Mouse (Mus musculus) CH12.LX (cell line): ENCODE results near the gene Hip1. TPM values are rescaled to one million over a fixed set of nuclear protein-coding genes. Genes with fewer than 3 reads are reported as not detected.

Experiments
- DNase-seq: peaks from one replicate; pipeline ENCODE4 v3.0.0-alpha.2; 2013; ENCODE audit errors: extremely low read depth
- H3K27ac ChIP-seq: 2 replicates; pipeline ENCODE4 v1.5.1; 2012; ENCODE audit warnings: low read depth, mild to moderate bottlenecking, control low read depth, moderate library complexity; ENCODE audit not compliant: insufficient read depth
- H3K27me3 ChIP-seq: replicated peaks from 2 replicates; pipeline ENCODE3; 2012; ENCODE audit warnings: inconsistent platforms
- H3K36me3 ChIP-seq, 2 experiments: replicated peaks in 1 of 2; 2 replicates each; pipeline versions ENCODE3 to v1.6.1; 2012; ENCODE audit warnings: inconsistent platforms in 1 of 2, low read length in 1 of 2, mild to moderate bottlenecking in 1 of 2, mixed read lengths in 1 of 2, moderate library complexity in 1 of 2; ENCODE audit not compliant: control insufficient read depth in 1 of 2, insufficient read depth in 1 of 2
- H3K4me1 ChIP-seq, 2 experiments: 2 replicates each; pipeline ENCODE4 v1.6.1; 2012; ENCODE audit warnings: inconsistent platforms in 1 of 2, moderate library complexity in 1 of 2; ENCODE audit not compliant: insufficient read depth in 2 of 2, control insufficient read depth in 1 of 2
- H3K4me2 ChIP-seq: 2 replicates; pipeline ENCODE4 v1.6.1; 2012; ENCODE audit warnings: low read depth, mild to moderate bottlenecking, control low read depth; ENCODE audit not compliant: poor library complexity, insufficient read depth, severe bottlenecking
- H3K4me3 ChIP-seq, 3 experiments: fragments of 150-350 bp in 1 of 3; sonication (generic) in 1 of 3; replicated peaks in 1 of 3; 2 replicates each; pipeline versions ENCODE3 to v1.5.1; 2011 to 2012; ENCODE audit warnings: low read depth in 2 of 3, low read length in 2 of 3, mild to moderate bottlenecking in 2 of 3, moderate library complexity in 2 of 3, control low read depth in 1 of 3, improper control_type of control experiment in 1 of 3, inconsistent platforms in 1 of 3, mixed read lengths in 1 of 3; ENCODE audit not compliant: poor library complexity in 1 of 3
- H3K79me2 ChIP-seq: replicated peaks from 2 replicates; pipeline ENCODE4 v1.6.1; 2012; ENCODE audit warnings: mild to moderate bottlenecking, moderate library complexity; ENCODE audit not compliant: control insufficient read depth, poor library complexity, insufficient read depth, severe bottlenecking; ENCODE audit errors: extremely low read depth
- H3K9ac ChIP-seq: 2 replicates; pipeline ENCODE4 v1.6.1; 2012; ENCODE audit warnings: low read depth, mild to moderate bottlenecking, control low read depth, moderate library complexity; ENCODE audit not compliant: insufficient read depth
- H3K9me3 ChIP-seq: replicated peaks from 2 replicates; pipeline ENCODE3; 2012; ENCODE audit warnings: low read length, inconsistent platforms, mixed read lengths
- CHD1 ChIP-seq: IDR thresholded peaks from 2 replicates; pipeline ENCODE4 v1.6.1; 2012; ENCODE audit warnings: low read depth, low read length, improper control_type of control experiment, inconsistent platforms
- CTCF ChIP-seq, 2 experiments: IDR thresholded peaks in 1 of 2; conservative IDR thresholded peaks in 1 of 2; 2 replicates each; pipeline ENCODE4 v1.5.1; 2011 to 2012; ENCODE audit warnings: low read depth in 2 of 2, low read length in 2 of 2, improper control_type of control experiment in 1 of 2, inconsistent platforms in 1 of 2, mild to moderate bottlenecking in 1 of 2, moderate library complexity in 1 of 2
- E2F4 ChIP-seq: IDR thresholded peaks from 2 replicates; pipeline ENCODE4 v1.6.1; 2011; ENCODE audit warnings: low read depth, low read length, improper control_type of control experiment; ENCODE audit not compliant: insufficient replicate concordance
- EP300 ChIP-seq: IDR thresholded peaks from 2 replicates; pipeline ENCODE4 v1.6.1; 2011; ENCODE audit warnings: low read length, improper control_type of control experiment
- ETS1 ChIP-seq: conservative IDR thresholded peaks from 2 replicates; pipeline ENCODE4 v1.6.1; 2012; ENCODE audit warnings: low read depth, mild to moderate bottlenecking, inconsistent platforms, low read length, improper control_type of control experiment, moderate library complexity
- GABPA ChIP-seq: IDR thresholded peaks from 2 replicates; pipeline ENCODE4 v1.6.1; 2012; ENCODE audit warnings: low read depth, low read length, improper control_type of control experiment, inconsistent platforms; ENCODE audit not compliant: insufficient replicate concordance
- IRF4 ChIP-seq: IDR thresholded peaks from 2 replicates; pipeline ENCODE4 v1.6.1; 2014; ENCODE audit warnings: low read depth, mild to moderate bottlenecking, inconsistent platforms, low read length, improper control_type of control experiment
- MAFK ChIP-seq: IDR thresholded peaks from 2 replicates; pipeline ENCODE4 v1.6.1; 2011; ENCODE audit warnings: low read length, improper control_type of control experiment; ENCODE audit not compliant: insufficient replicate concordance
- MAZ ChIP-seq: IDR thresholded peaks from 2 replicates; pipeline ENCODE4 v1.6.1; 2012; ENCODE audit warnings: low read depth, mild to moderate bottlenecking, inconsistent platforms, low read length, improper control_type of control experiment, moderate library complexity
- MEF2A ChIP-seq: IDR thresholded peaks from 2 replicates; pipeline ENCODE4 v1.6.1; 2014; ENCODE audit warnings: low read depth, mild to moderate bottlenecking, inconsistent platforms, low read length, improper control_type of control experiment, borderline replicate concordance
- MYC ChIP-seq: IDR thresholded peaks from 2 replicates; pipeline ENCODE4 v1.6.1; 2011; ENCODE audit warnings: low read depth, mild to moderate bottlenecking, improper control_type of control experiment, low read length
- NELFE ChIP-seq: IDR thresholded peaks from 2 replicates; pipeline ENCODE4 v1.6.1; 2011; ENCODE audit warnings: low read depth, low read length, improper control_type of control experiment
- POLR2A ChIP-seq: IDR thresholded peaks from 2 replicates; pipeline ENCODE4 v1.6.1; 2011; ENCODE audit warnings: low read depth, mild to moderate bottlenecking, improper control_type of control experiment, low read length
- POLR2AphosphoS2 ChIP-seq: IDR thresholded peaks from 2 replicates; pipeline ENCODE4 v1.6.1; 2011; ENCODE audit warnings: low read depth, low read length, improper control_type of control experiment
- RAD21 ChIP-seq: IDR thresholded peaks from 2 replicates; pipeline ENCODE4 v1.6.1; 2011; ENCODE audit warnings: low read depth, mild to moderate bottlenecking, low read length, improper control_type of control experiment, moderate library complexity
- RCOR1 ChIP-seq: conservative IDR thresholded peaks from 2 replicates; pipeline ENCODE4 v1.6.1; 2012; ENCODE audit warnings: low read depth, mild to moderate bottlenecking, inconsistent platforms, low read length, improper control_type of control experiment
- SIN3A ChIP-seq: IDR thresholded peaks from 2 replicates; pipeline ENCODE4 v1.6.1; 2012; ENCODE audit warnings: low read length, improper control_type of control experiment, inconsistent platforms
- SMC3 ChIP-seq: IDR thresholded peaks from 2 replicates; pipeline ENCODE4 v1.6.1; 2011; ENCODE audit warnings: low read depth, low read length, improper control_type of control experiment
- TBP ChIP-seq: conservative IDR thresholded peaks from 2 replicates; pipeline ENCODE4 v1.6.1; 2011; ENCODE audit warnings: low read depth, low read length, improper control_type of control experiment
- TCF12 ChIP-seq: IDR thresholded peaks from 2 replicates; pipeline ENCODE4 v1.6.1; 2014; ENCODE audit warnings: low read depth, mild to moderate bottlenecking, inconsistent platforms, low read length, improper control_type of control experiment
- UBTF ChIP-seq: IDR thresholded peaks from 2 replicates; pipeline ENCODE4 v1.6.1; 2012; ENCODE audit warnings: low read depth, mild to moderate bottlenecking, inconsistent platforms, low read length, improper control_type of control experiment, moderate library complexity
- USF1 ChIP-seq: IDR thresholded peaks from 2 replicates; pipeline ENCODE4 v1.6.1; 2014; ENCODE audit warnings: low read depth, mild to moderate bottlenecking, inconsistent platforms, low read length, improper control_type of control experiment
- USF2 ChIP-seq: conservative IDR thresholded peaks from 2 replicates; pipeline ENCODE4 v1.6.1; 2011; ENCODE audit warnings: low read depth, low read length, improper control_type of control experiment
- ZC3H11A ChIP-seq: IDR thresholded peaks from 2 replicates; pipeline ENCODE4 v1.6.1; 2012; ENCODE audit warnings: low read depth, mild to moderate bottlenecking, inconsistent platforms, low read length, improper control_type of control experiment
- ZMIZ1 ChIP-seq: IDR thresholded peaks from 2 replicates; pipeline ENCODE4 v1.6.1; 2012; ENCODE audit warnings: low read depth, mild to moderate bottlenecking, inconsistent platforms, low read length, improper control_type of control experiment
- ZNF384 ChIP-seq: IDR thresholded peaks from 2 replicates; pipeline ENCODE4 v1.6.1; 2012; ENCODE audit warnings: low read depth, low read length, improper control_type of control experiment, inconsistent platforms
- dilution Hi-C: fragments of 300-500 bp; cut with MboI; formaldehyde crosslinking; loops from 2 replicates; pipeline ENCODE4 v1.14.3; 2020; ENCODE audit warnings: low sequenced_read_pairs; ENCODE audit not compliant: extremely low pct_unique_long_range_greater_than_20kb, extremely low pct_ligation_motif_present
- in situ Hi-C: fragments of 300-500 bp; cut with MboI; formaldehyde crosslinking; loops from 3 replicates; pipeline ENCODE4 v1.14.3; 2019; ENCODE audit warnings: low sequenced_read_pairs, low pct_ligation_motif_present, low pct_unique_long_range_greater_than_20kb, mixed read lengths
- polyA plus RNA-seq: library from polyadenylated mRNA; unstranded; fragments of >175 nt; gene quantifications from 2 replicates; pipeline ENCODE4 v1.2.1, GENCODE M21; 2012; ENCODE audit warnings: low read depth; ENCODE audit not compliant: insufficient read length
- total RNA-seq, 2 experiments: library from RNA; depleted of rRNA; stranded (reverse); fragments of 300-350 nt in 1 of 2; fragments of >200 nt in 1 of 2; gene quantifications; 2 replicates each; pipeline ENCODE4 v1.2.3; 2012 to 2014

Gene Hip1
- total and polyA plus RNA-seq, 3 experiments: 2.2 to 6.4 (median 3.4) TPM

DNA sequence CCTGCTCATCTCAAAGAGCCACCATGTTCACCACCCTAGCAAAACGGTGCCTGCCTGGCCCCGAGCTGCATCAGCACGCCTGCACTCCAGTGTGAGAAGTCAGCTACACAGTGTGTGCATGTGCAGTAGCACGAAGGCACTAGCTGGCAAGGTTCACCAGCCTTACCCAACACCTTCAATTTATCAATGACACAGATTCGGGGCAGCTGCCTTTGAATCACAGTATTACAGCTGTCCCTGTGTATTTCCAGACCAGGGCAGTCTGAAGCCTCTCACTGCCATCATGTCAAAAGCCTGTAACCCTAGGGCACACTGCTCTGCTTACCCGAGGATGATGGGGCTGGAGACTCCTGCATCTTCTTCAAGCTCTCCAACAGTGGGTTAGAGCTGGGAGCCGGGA lies 162.2 kb downstream of the Hip1 start:
- Histone ChIP-seq H3K4me1 (no peaks in the 10 kb centered on the region), H3K4me2 (no peak overlapping the region), H3K9ac (no peak overlapping the region), H3K36me3 (peaks cover 87 to 94% of the 10 kb centered on the region in 2 experiments), H3K4me3 (no peak overlapping the region), H3K79me2 (no peaks in the 10 kb centered on the region), H3K9me3 (no peaks in the 10 kb centered on the region), H3K27me3 (no peaks in the 10 kb centered on the region), H3K27ac (no peak overlapping the region)
- in situ Hi-C loops: no loop called here
- no peak for DNase-seq
- dilution Hi-C loops: no loop called here
- TF ChIP-seq CHD1 (no peak), POLR2AphosphoS2 (no peak), MAFK (no peak), MEF2A (no peak), RAD21 (no peak), GABPA (no peak), USF2 (no peak), POLR2A (no peak), ETS1 (no peak)

DNA sequence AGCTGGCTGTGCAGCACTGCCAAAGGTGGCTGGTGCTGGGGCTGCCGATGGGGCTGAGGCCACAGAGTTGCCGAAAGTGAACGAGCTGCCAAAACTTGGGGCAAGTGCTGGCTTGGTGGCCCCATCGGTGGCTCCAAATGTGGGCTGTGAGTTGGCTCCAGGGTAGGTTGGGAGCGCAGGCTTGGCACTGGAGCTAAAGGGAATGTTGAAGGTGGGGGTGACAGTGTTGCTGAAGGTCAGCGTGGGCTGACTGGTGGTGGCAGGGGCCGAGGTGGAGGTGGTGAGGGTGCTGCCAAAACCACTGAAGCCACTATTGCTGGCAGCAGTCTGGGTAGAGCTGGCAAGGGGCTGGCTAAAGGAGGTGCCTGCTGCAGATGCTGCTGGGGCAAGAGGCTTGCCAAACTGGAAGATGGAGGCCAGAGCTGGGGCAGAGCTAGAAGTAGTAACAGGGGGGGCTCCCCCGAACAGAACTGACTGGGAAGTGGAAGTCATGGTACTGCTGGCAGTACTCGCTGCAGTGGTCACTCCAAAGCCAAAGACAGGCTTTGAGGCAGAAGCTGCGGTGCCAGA lies 163.5 kb downstream of the Hip1 start:
- H3K79me2 ChIP-seq: no peaks in the 10 kb centered on the region
- H3K4me2 ChIP-seq: no peak overlapping the region
- TF ChIP-seq EP300: no peak
- TF ChIP-seq MYC: no peak
- H3K9me3 ChIP-seq: no peaks in the 10 kb centered on the region
- in situ Hi-C loops (no loop called here), dilution Hi-C loops (no loop called here)
- no peak overlapping the region for H3K4me3 ChIP-seq
- H3K4me1 ChIP-seq: no peaks in the 10 kb centered on the region
- no peak for DNase-seq
- H3K9ac ChIP-seq: no peak overlapping the region
- H3K27ac ChIP-seq: no peak overlapping the region
- no peaks in the 10 kb centered on the region for H3K27me3 ChIP-seq
- peaks cover 86 to 89% of the 10 kb centered on the region in 2 experiments for H3K36me3 ChIP-seq

DNA sequence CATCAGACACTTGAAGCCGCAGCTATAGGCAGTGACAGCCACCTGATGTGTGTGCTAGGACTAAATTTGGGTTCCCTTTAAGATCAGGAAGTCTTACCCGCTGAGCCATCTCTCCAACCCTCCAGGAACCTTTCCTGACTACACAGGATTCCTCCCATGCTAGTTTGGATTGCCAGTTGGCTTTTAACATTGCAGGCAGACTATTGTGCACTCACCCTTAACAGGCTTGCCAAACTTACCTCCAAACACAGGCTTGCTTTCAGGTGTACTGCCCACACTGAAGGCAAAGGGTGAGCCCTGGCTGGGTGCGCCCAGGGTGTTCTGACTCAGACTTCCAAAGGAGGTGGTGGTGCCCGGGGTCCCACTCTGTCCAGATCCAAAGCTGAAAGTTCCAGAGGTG lies 164.2 kb downstream of the Hip1 start:
- Histone ChIP-seq H3K4me1 (no peaks in the 10 kb centered on the region), H3K4me2 (no peak overlapping the region), H3K36me3 (peaks cover 90 to 93% of the 10 kb centered on the region in 2 experiments), H3K9me3 (no peaks in the 10 kb centered on the region), H3K9ac (no peak overlapping the region), H3K4me3 (no peak overlapping the region)
- DNase-seq: no peak
- dilution Hi-C loops (no loop called here), in situ Hi-C loops (no loop called here)
- TF ChIP-seq EP300: no peak
- no peak for TF ChIP-seq MAZ
- TF ChIP-seq TBP: no peak
- no peak for TF ChIP-seq E2F4
- no peak for TF ChIP-seq ZMIZ1
- no peak for TF ChIP-seq IRF4
- TF ChIP-seq ETS1: no peak
- no peak for TF ChIP-seq GABPA
- TF ChIP-seq NELFE: no peak
- TF ChIP-seq POLR2A: no peak
- TF ChIP-seq SIN3A: no peak
- no peak for TF ChIP-seq UBTF
- TF ChIP-seq USF2: no peak
- TF ChIP-seq ZNF384: no peak
- no peak for TF ChIP-seq ZC3H11A
- TF ChIP-seq RCOR1: no peak
- no peak for TF ChIP-seq CTCF (conservative IDR thresholded peaks at IDR 0.05 in 1 of 2, IDR thresholded peaks at IDR 0.05 in 1 of 2; ENCODE audit: low read depth in 2 of 2, low read length in 2 of 2)
- TF ChIP-seq SMC3: no peak
- TF ChIP-seq TCF12: no peak
- TF ChIP-seq USF1: no peak
- TF ChIP-seq, all 38 proteins: peak for 0
- H3K27ac ChIP-seq: no peak overlapping the region
- H3K79me2 ChIP-seq: no peaks in the 10 kb centered on the region
- H3K27me3 ChIP-seq: no peaks in the 10 kb centered on the region
